Mouse (Mus musculus) layer of hippocampus, adult 2 months (tissue): ENCODE measurements around the gene Cenpc1. TPM values are rescaled to one million over a fixed set of nuclear protein-coding genes. Genes with fewer than 3 reads are reported as not detected.

ENCODE experiments used
- DNase-seq, 2 experiments: peaks; one replicate each; pipeline ENCODE4 v3.0.0; 2022; ENCODE audit warnings: low spot score in 2 of 2
- H3K27ac ChIP-seq: fragments of 200-600 bp; 2 replicates; pipeline ENCODE4 v1.8.1; 2022
- H3K4me3 ChIP-seq: fragments of 200-600 bp; 2 replicates; pipeline ENCODE4 v1.8.1; 2022; ENCODE audit warnings: mild to moderate bottlenecking
- CTCF ChIP-seq: fragments of 200-600 bp; conservative IDR thresholded peaks from 2 replicates; pipeline ENCODE4 v1.8.1; 2022; ENCODE audit warnings: antibody characterized with exemption, mild to moderate bottlenecking, moderate library complexity
- total RNA-seq, 2 experiments: library from RNA; stranded (reverse); gene quantifications; 2 replicates each; pipeline ENCODE4 v1.2.3; 2021

The Cenpc1 gene
- total RNA-seq, 2 experiments from 2014 or later = 22.6 to 23.0 TPM

GRCm38 (mm10) chr5:85986734-85987515, 78.5 kb downstream of the Cenpc1 start:
- H3K27ac ChIP-seq = no peak overlapping the region
- no peak for DNase-seq
- no peak overlapping the region for H3K4me3 ChIP-seq
- TF ChIP-seq CTCF = no peak

GRCm38 (mm10) chr5:85977646-85978426, 87.5 kb downstream of the Cenpc1 start:
- no peak overlapping the region for H3K4me3 ChIP-seq
- TF ChIP-seq CTCF = no peak
- DNase-seq = no peak
- H3K27ac ChIP-seq = no peak overlapping the region

- H3K4me3 ChIP-seq = no peak overlapping the region
- H3K27ac ChIP-seq = no peak overlapping the region
- DNase-seq = no peak
- no peak for TF ChIP-seq CTCF
These were observed 102.6 kb downstream of the Cenpc1 start for GRCm38 (mm10) chr5:85962791-85963190.

Other genes with a start within 250 kb of the Cenpc1 start
- not detected for gene Stap1, start 6.2 kb upstream of the Cenpc1 start, total RNA-seq
- gene Uba6, start 107.2 kb upstream of the Cenpc1 start, total RNA-seq = 10 to 100 TPM; 19.1 to 20.8 TPM
- gene Gnrhr, start 132.3 kb upstream of the Cenpc1 start, total RNA-seq = not detected
- not detected for gene Tmprss11c, start 223.7 kb upstream of the Cenpc1 start, total RNA-seq